Mouse (Mus musculus) c-Kit-negative CD71-positive TER-119-positive erythroid progenitor cells, embryonic 14.5 days (primary cell): ENCODE measurements around the gene Mllt3.
A peak's percentile ranks its signal among the peaks of the same experiment; 100 is the strongest.

Experiments
- DNase-seq: peaks from one replicate; pipeline ENCODE4 v3.0.0-alpha.2; 2013; ENCODE audit warnings: low read depth, low spot score

Gene Mllt3

GRCm38 (mm10) chr4:87953268-87953667, 79.9 kb downstream of the Mllt3 start:
- DNase-seq = no peak

GRCm38 (mm10) chr4:87949451-87949850, 83.7 kb downstream of the Mllt3 start:
- DNase-seq = no peak

GRCm38 (mm10) chr4:87944320-87944719, 88.8 kb downstream of the Mllt3 start:
- DNase-seq = no peak

GRCm38 (mm10) chr4:87942921-87943403, 90.2 kb downstream of the Mllt3 start:
- no peak for DNase-seq

- DNase-seq = no peak
These were observed 93.5 kb downstream of the Mllt3 start for GRCm38 (mm10) chr4:87939474-87940154.

- DNase-seq = no peak
These were observed 96.8 kb downstream of the Mllt3 start for GRCm38 (mm10) chr4:87936326-87936725.

- no peak for DNase-seq
These were observed 99.3 kb downstream of the Mllt3 start for GRCm38 (mm10) chr4:87933701-87934337.

GRCm38 (mm10) chr4:87930356-87931245, 102.6 kb downstream of the Mllt3 start:
- peak; percentile 44 for DNase-seq

GRCm38 (mm10) chr4:87928603-87929199, 104.5 kb downstream of the Mllt3 start:
- DNase-seq = no peak

GRCm38 (mm10) chr4:87927354-87927753, 105.8 kb downstream of the Mllt3 start:
- DNase-seq = no peak

GRCm38 (mm10) chr4:87920664-87921063, 112.5 kb downstream of the Mllt3 start:
- no peak for DNase-seq

- DNase-seq = no peak
These were observed 121.8 kb downstream of the Mllt3 start for GRCm38 (mm10) chr4:87911172-87911994.

- no peak for DNase-seq
These were observed 127.9 kb downstream of the Mllt3 start for GRCm38 (mm10) chr4:87905149-87905771.

GRCm38 (mm10) chr4:87904722-87905121, 128.4 kb downstream of the Mllt3 start:
- no peak for DNase-seq

- no peak for DNase-seq
These were observed 130.6 kb downstream of the Mllt3 start for GRCm38 (mm10) chr4:87902584-87902983.

- no peak for DNase-seq
These were observed 132.0 kb downstream of the Mllt3 start for GRCm38 (mm10) chr4:87901166-87901565.

GRCm38 (mm10) chr4:87893498-87893897, 139.7 kb downstream of the Mllt3 start:
- no peak for DNase-seq

GRCm38 (mm10) chr4:87893012-87893411, 140.2 kb downstream of the Mllt3 start:
- no peak for DNase-seq

GRCm38 (mm10) chr4:87883225-87883875, 149.8 kb downstream of the Mllt3 start:
- no peak for DNase-seq

- DNase-seq = no peak
These were observed 151.2 kb downstream of the Mllt3 start for GRCm38 (mm10) chr4:87881995-87882394.
